Mouse (Mus musculus): Measurements from ENCODE around the gene Egf. TPM values are rescaled to one million over a fixed set of nuclear protein-coding genes. Genes with fewer than 3 reads are reported as not detected.

Gene Egf
- polyA plus RNA-seq (2012; rRNA removed), result 1.3 and 5.2 TPM in 2 replicates

GRCm38 (mm10) chr3:129754650-129755604, at the start of gene Egf:
TSS of gene Egf (minus strand) at chr3:129755316.

GRCm38 (mm10) chr3:129803765-129804164, 48.6 kb upstream of the Egf start, which contains the start of gene Lrit3:
TSS of gene Lrit3 (minus strand) at chr3:129804030.

Other genes with a start within 250 kb of the Egf start
- gene Elovl6, start 223.0 kb downstream of the Egf start, polyA plus RNA-seq (2012; rRNA removed), result 59.6 and 77.1 TPM in 2 replicates
- not detected in 2 replicates for gene Lrit3, start 48.7 kb upstream of the Egf start, polyA plus RNA-seq (2012; rRNA removed)
- not detected in 2 replicates for gene Rrh, start 67.3 kb upstream of the Egf start, polyA plus RNA-seq (2012; rRNA removed)
- gene Gar1, start 76.1 kb upstream of the Egf start, polyA plus RNA-seq (2012; rRNA removed), result 20.8 and 25.3 TPM in 2 replicates
- gene Cfi, start 80.6 kb upstream of the Egf start, polyA plus RNA-seq (2012; rRNA removed), result 7.5 and 8.0 TPM in 2 replicates
- gene Pla2g12a, start 123.3 kb upstream of the Egf start, polyA plus RNA-seq (2012; rRNA removed), result 152 and 177 TPM in 2 replicates
- 116 and 125 TPM in 2 replicates for gene Casp6, start 146.1 kb upstream of the Egf start, polyA plus RNA-seq (2012; rRNA removed)
- gene Mcub, start 214.9 kb upstream of the Egf start, polyA plus RNA-seq (2012; rRNA removed), result 4.9 and 5.8 TPM in 2 replicates